Mouse (Mus musculus) left cerebral cortex, adult 11 months (tissue): ENCODE results near the gene Map1lc3a.

Experiments used
- DNase-seq: peaks from one replicate; pipeline ENCODE4 v3.0.0; 2022; ENCODE audit warnings: low spot score

Gene Map1lc3a

GRCm38 (mm10) chr2:155287456-155288250 lies 11.6 kb downstream of the Map1lc3a start:
- DNase-seq: no peak

- no peak for DNase-seq
These were observed 14.0 kb downstream of the Map1lc3a start for GRCm38 (mm10) chr2:155290066-155290465.

GRCm38 (mm10) chr2:155293382-155293781 lies 17.3 kb downstream of the Map1lc3a start:
- DNase-seq: no peak

GRCm38 (mm10) chr2:155293946-155294345 lies 17.8 kb downstream of the Map1lc3a start:
- no peak for DNase-seq

- DNase-seq: no peak
These were observed 19.4 kb downstream of the Map1lc3a start for GRCm38 (mm10) chr2:155295453-155295852.

- no peak for DNase-seq
These were observed 23.5 kb downstream of the Map1lc3a start for GRCm38 (mm10) chr2:155299563-155299962.

- DNase-seq: no peak
These were observed 33.0 kb downstream of the Map1lc3a start for GRCm38 (mm10) chr2:155308936-155309592.

- no peak for DNase-seq
These were observed 37.6 kb downstream of the Map1lc3a start for GRCm38 (mm10) chr2:155313671-155314070.

- no peak for DNase-seq
These were observed 42.5 kb downstream of the Map1lc3a start for GRCm38 (mm10) chr2:155318618-155319017.

GRCm38 (mm10) chr2:155320596-155320995 lies 44.5 kb downstream of the Map1lc3a start:
- DNase-seq: no peak

- DNase-seq: no peak
These were observed 49.9 kb downstream of the Map1lc3a start for GRCm38 (mm10) chr2:155326001-155326400.
